Mouse (Mus musculus): ENCODE measurements around the gene Olfr1276. TPM values are rescaled to one million over a fixed set of nuclear protein-coding genes. Genes with fewer than 3 reads are reported as not detected.

The Olfr1276 gene
- polyA plus RNA-seq (2012; fragmentation: generic; extraction: Trizol), result not detected

DNA sequence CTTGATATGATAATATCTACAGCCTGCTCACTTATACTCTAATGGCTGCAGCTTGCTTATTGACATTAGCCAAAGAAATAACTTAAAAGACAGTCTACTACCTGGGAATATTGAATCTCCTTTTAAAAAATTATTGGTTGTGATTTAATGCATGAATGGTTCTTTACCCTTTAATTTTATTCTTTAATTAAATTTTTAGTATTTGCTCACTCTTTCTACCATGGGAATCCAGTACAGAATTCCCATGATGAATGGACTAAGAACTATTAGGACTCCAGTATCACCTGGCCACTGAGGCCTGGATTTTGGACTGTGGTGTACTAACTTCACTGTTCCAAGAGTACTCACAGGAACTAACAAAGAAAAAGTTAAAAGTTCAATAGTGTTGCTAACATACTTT is at the start of gene Olfr1276:
Gene Olfr1276, plus strand, starts transcription at position 301 of the 400 bp plus-strand sequence.
- Histone ChIP-seq H3K36me3 (ENCODE audit: control insufficient read depth, insufficient read depth) (no peaks in the 10 kb centered on the region), H3K27me3 (ENCODE audit: control insufficient read depth, insufficient read depth, insufficient read length) (no peaks in the 10 kb centered on the region), H3ac (ENCODE audit: control insufficient read depth, insufficient read length) (no peak within 1 kb of the TSS), H3K4me2 (ENCODE audit: low read depth) (no peak within 1 kb of the TSS), H3K79me2 (ENCODE audit: control insufficient read depth, insufficient read depth) (no peaks in the 10 kb centered on the region), H3K4me3 (no peak within 1 kb of the TSS)
- no peak for TF ChIP-seq REST (IDR thresholded peaks at IDR 0.05; ENCODE audit: insufficient read depth, insufficient read length)
- TF ChIP-seq MYOG (IDR thresholded peaks at IDR 0.05; ENCODE audit: control insufficient read depth in 1 of 3, insufficient read depth in 1 of 3, insufficient read length in 2 of 3, low read depth in 2 of 3), result no peak
- no peak for TF ChIP-seq MAX (IDR thresholded peaks at IDR 0.05; ENCODE audit: low read depth)
- no peak for TF ChIP-seq POLR2A (IDR thresholded peaks at IDR 0.05; ENCODE audit: insufficient read length, low read depth)
- TF ChIP-seq SRF (IDR thresholded peaks at IDR 0.05; ENCODE audit: control insufficient read depth, insufficient read length, low read depth), result no peak
- TF ChIP-seq USF1 (IDR thresholded peaks at IDR 0.05; ENCODE audit: low read depth), result no peak
- no peak for TF ChIP-seq CEBPB (IDR thresholded peaks at IDR 0.05; ENCODE audit: insufficient read depth, poor library complexity, severe bottlenecking)
- TF ChIP-seq MYOD1 (IDR thresholded peaks at IDR 0.05; ENCODE audit: control insufficient read depth in 1 of 3, insufficient read length in 2 of 3, low read depth in 2 of 3), result no peak
- no peak for TF ChIP-seq E2F4 (IDR thresholded peaks at IDR 0.05; ENCODE audit: insufficient read depth)
- no peak for TF ChIP-seq TCF12 (IDR thresholded peaks at IDR 0.05; ENCODE audit: insufficient read depth, poor library complexity, severe bottlenecking)
- TF ChIP-seq POLR2AphosphoS2 (IDR thresholded peaks at IDR 0.05; ENCODE audit: insufficient read length, low read depth), result no peak
- TF ChIP-seq TCF3 (IDR thresholded peaks at IDR 0.05; ENCODE audit: insufficient read length, low read depth), result no peak

DNA sequence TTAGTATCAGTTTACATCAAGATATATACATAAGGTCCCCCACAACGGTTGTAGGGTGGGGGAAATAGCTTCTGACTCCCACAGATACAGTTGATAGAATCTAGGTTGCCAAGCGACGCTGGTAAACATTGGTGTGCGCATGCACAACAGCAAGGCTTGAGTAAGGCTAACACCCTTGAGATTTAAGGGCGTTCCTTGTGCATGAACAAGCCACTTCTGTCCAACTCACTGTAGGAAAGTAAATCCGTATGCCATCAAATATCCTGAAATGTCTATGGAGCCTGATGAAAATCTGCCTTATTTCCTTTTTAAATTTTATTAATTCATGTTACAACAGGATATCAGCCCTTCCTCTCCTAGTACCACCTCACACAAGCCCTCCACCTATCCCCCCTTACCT is 24.8 kb upstream of the Olfr1276 start, which contains the start of gene 4930430A15Rik:
Gene 4930430A15Rik, minus strand, starts transcription at position 101 of the 400 bp plus-strand sequence.
- Histone ChIP-seq H3ac (ENCODE audit: control insufficient read depth, insufficient read length) (no peak within 1 kb of the TSS), H3K4me2 (ENCODE audit: low read depth) (no peak within 1 kb of the TSS), H3K79me2 (ENCODE audit: control insufficient read depth, insufficient read depth) (no peaks in the 10 kb centered on the region), H3K36me3 (ENCODE audit: control insufficient read depth, insufficient read depth) (no peaks in the 10 kb centered on the region), H3K27me3 (ENCODE audit: control insufficient read depth, insufficient read depth, insufficient read length) (no peaks in the 10 kb centered on the region), H3K4me3 (no peak within 1 kb of the TSS)
- no peak for TF ChIP-seq POLR2AphosphoS2 (IDR thresholded peaks at IDR 0.05; ENCODE audit: insufficient read length, low read depth)
- TF ChIP-seq SRF (IDR thresholded peaks at IDR 0.05; ENCODE audit: control insufficient read depth, insufficient read length, low read depth), result no peak
- TF ChIP-seq USF1 (IDR thresholded peaks at IDR 0.05; ENCODE audit: low read depth), result no peak
- TF ChIP-seq MYOG (IDR thresholded peaks at IDR 0.05; ENCODE audit: control insufficient read depth in 1 of 3, insufficient read depth in 1 of 3, insufficient read length in 2 of 3, low read depth in 2 of 3), result no peak
- no peak for TF ChIP-seq MYOD1 (IDR thresholded peaks at IDR 0.05; ENCODE audit: control insufficient read depth in 1 of 3, insufficient read length in 2 of 3, low read depth in 2 of 3)
- no peak for TF ChIP-seq REST (IDR thresholded peaks at IDR 0.05; ENCODE audit: insufficient read depth, insufficient read length)
- no peak for TF ChIP-seq CEBPB (IDR thresholded peaks at IDR 0.05; ENCODE audit: insufficient read depth, poor library complexity, severe bottlenecking)
- no peak for TF ChIP-seq E2F4 (IDR thresholded peaks at IDR 0.05; ENCODE audit: insufficient read depth)
- TF ChIP-seq MAX (IDR thresholded peaks at IDR 0.05; ENCODE audit: low read depth), result no peak
- TF ChIP-seq TCF12 (IDR thresholded peaks at IDR 0.05; ENCODE audit: insufficient read depth, poor library complexity, severe bottlenecking), result no peak
- no peak for TF ChIP-seq POLR2A (IDR thresholded peaks at IDR 0.05; ENCODE audit: insufficient read length, low read depth)
- TF ChIP-seq TCF3 (IDR thresholded peaks at IDR 0.05; ENCODE audit: insufficient read length, low read depth), result no peak

GRCm38 (mm10) chr2:111235186-111235585 is 19.1 kb upstream of the Olfr1276 start, which contains the start of gene Olfr1275:
Olfr1275 (minus strand) TSS chr2:111235286.
- no peaks in the 10 kb centered on the region for H3K79me2 ChIP-seq (ENCODE audit: control insufficient read depth, insufficient read depth)
- H3K4me3 ChIP-seq, result no peak within 1 kb of the TSS
- H3ac ChIP-seq (ENCODE audit: control insufficient read depth, insufficient read length), result no peak within 1 kb of the TSS
- TF ChIP-seq POLR2A (IDR thresholded peaks at IDR 0.05; ENCODE audit: insufficient read length, low read depth) (no peak), USF1 (IDR thresholded peaks at IDR 0.05; ENCODE audit: low read depth) (no peak), E2F4 (IDR thresholded peaks at IDR 0.05; ENCODE audit: insufficient read depth) (no peak), MYOD1 (IDR thresholded peaks at IDR 0.05; ENCODE audit: control insufficient read depth in 1 of 3, insufficient read length in 2 of 3, low read depth in 2 of 3) (no peak), REST (IDR thresholded peaks at IDR 0.05; ENCODE audit: insufficient read depth, insufficient read length) (no peak), SRF (IDR thresholded peaks at IDR 0.05; ENCODE audit: control insufficient read depth, insufficient read length, low read depth) (no peak), MYOG (IDR thresholded peaks at IDR 0.05; ENCODE audit: control insufficient read depth in 1 of 3, insufficient read depth in 1 of 3, insufficient read length in 2 of 3, low read depth in 2 of 3) (no peak), MAX (IDR thresholded peaks at IDR 0.05; ENCODE audit: low read depth) (no peak), CEBPB (IDR thresholded peaks at IDR 0.05; ENCODE audit: insufficient read depth, poor library complexity, severe bottlenecking) (no peak), TCF12 (IDR thresholded peaks at IDR 0.05; ENCODE audit: insufficient read depth, poor library complexity, severe bottlenecking) (no peak), POLR2AphosphoS2 (IDR thresholded peaks at IDR 0.05; ENCODE audit: insufficient read length, low read depth) (no peak), TCF3 (IDR thresholded peaks at IDR 0.05; ENCODE audit: insufficient read length, low read depth) (no peak)
- no peak within 1 kb of the TSS for H3K4me2 ChIP-seq (ENCODE audit: low read depth)
- no peaks in the 10 kb centered on the region for H3K27me3 ChIP-seq (ENCODE audit: control insufficient read depth, insufficient read depth, insufficient read length)
- H3K36me3 ChIP-seq (ENCODE audit: control insufficient read depth, insufficient read depth), result no peaks in the 10 kb centered on the region

DNA sequence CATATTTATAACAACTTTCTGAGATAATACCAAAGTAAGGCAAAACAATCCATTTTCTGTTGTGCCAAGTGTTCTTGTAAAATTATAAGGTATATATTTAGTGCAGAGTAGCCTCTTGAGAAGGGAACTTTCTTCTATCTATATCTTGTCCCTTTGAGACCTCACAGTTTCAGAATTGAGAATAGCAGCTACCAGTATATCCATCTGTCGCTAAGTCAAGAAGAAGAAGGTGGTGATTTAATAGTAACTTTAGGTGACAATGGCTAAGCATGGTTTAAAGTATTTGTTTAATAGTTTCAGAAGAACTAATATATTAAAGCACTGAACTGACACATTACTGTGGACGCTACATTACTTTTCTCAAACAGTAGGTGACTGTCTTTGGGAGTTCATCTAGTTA is 19.7 kb downstream of the Olfr1276 start, which contains the start of gene Olfr1277:
Gene Olfr1277, minus strand, starts transcription at position 101 of the 400 bp plus-strand sequence.
- H3K79me2 ChIP-seq (ENCODE audit: control insufficient read depth, insufficient read depth), result no peaks in the 10 kb centered on the region
- no peaks in the 10 kb centered on the region for H3K27me3 ChIP-seq (ENCODE audit: control insufficient read depth, insufficient read depth, insufficient read length)
- H3K4me3 ChIP-seq, result no peak within 1 kb of the TSS
- no peak within 1 kb of the TSS for H3ac ChIP-seq (ENCODE audit: control insufficient read depth, insufficient read length)
- TF ChIP-seq POLR2A (IDR thresholded peaks at IDR 0.05; ENCODE audit: insufficient read length, low read depth) (no peak), USF1 (IDR thresholded peaks at IDR 0.05; ENCODE audit: low read depth) (no peak), SRF (IDR thresholded peaks at IDR 0.05; ENCODE audit: control insufficient read depth, insufficient read length, low read depth) (no peak), POLR2AphosphoS2 (IDR thresholded peaks at IDR 0.05; ENCODE audit: insufficient read length, low read depth) (no peak), MAX (IDR thresholded peaks at IDR 0.05; ENCODE audit: low read depth) (no peak), E2F4 (IDR thresholded peaks at IDR 0.05; ENCODE audit: insufficient read depth) (no peak), CEBPB (IDR thresholded peaks at IDR 0.05; ENCODE audit: insufficient read depth, poor library complexity, severe bottlenecking) (no peak), REST (IDR thresholded peaks at IDR 0.05; ENCODE audit: insufficient read depth, insufficient read length) (no peak), TCF12 (IDR thresholded peaks at IDR 0.05; ENCODE audit: insufficient read depth, poor library complexity, severe bottlenecking) (no peak), MYOD1 (IDR thresholded peaks at IDR 0.05; ENCODE audit: control insufficient read depth in 1 of 3, insufficient read length in 2 of 3, low read depth in 2 of 3) (no peak), TCF3 (IDR thresholded peaks at IDR 0.05; ENCODE audit: insufficient read length, low read depth) (no peak), MYOG (IDR thresholded peaks at IDR 0.05; ENCODE audit: control insufficient read depth in 1 of 3, insufficient read depth in 1 of 3, insufficient read length in 2 of 3, low read depth in 2 of 3) (no peak)
- H3K4me2 ChIP-seq (ENCODE audit: low read depth), result no peak within 1 kb of the TSS
- H3K36me3 ChIP-seq (ENCODE audit: control insufficient read depth, insufficient read depth), result no peaks in the 10 kb centered on the region
